Mouse (Mus musculus): Measurements from ENCODE around the gene Pip4k2a.

DNA sequence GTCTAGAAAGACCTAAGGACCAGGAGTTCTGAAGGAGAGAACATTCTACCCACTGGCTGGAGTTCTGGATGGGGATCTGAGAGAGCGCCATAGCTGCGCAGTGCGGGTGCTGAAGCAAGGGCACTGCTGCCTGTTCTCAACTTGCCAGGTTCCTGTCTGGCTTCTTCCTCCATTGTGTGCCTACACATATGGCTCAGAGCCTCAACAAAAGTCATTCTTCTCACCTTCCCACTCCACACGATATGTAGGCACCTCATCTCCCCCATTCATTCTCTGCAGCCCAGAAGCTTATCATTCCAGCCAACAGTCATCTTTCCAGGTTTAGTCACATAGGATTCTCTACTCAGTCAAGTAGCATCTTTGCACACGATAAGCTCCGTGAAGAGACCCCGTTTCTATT is 123.3 kb downstream of the Pip4k2a start:
- TF ChIP-seq POLR2A (IDR thresholded peaks at IDR 0.05; ENCODE audit: low read depth, low read length) (no peak), CTCF (conservative IDR thresholded peaks at IDR 0.05; ENCODE audit: insufficient read depth, insufficient read length, low read depth, low read length) (no peak)
